Mouse (Mus musculus): ENCODE measurements around the gene Rasal2. TPM values are rescaled to one million over a fixed set of nuclear protein-coding genes. Genes with fewer than 3 reads are reported as not detected.

Gene Rasal2
- 1.4 and 1.6 TPM in 2 replicates for polyA plus RNA-seq (2012; rRNA removed)

DNA sequence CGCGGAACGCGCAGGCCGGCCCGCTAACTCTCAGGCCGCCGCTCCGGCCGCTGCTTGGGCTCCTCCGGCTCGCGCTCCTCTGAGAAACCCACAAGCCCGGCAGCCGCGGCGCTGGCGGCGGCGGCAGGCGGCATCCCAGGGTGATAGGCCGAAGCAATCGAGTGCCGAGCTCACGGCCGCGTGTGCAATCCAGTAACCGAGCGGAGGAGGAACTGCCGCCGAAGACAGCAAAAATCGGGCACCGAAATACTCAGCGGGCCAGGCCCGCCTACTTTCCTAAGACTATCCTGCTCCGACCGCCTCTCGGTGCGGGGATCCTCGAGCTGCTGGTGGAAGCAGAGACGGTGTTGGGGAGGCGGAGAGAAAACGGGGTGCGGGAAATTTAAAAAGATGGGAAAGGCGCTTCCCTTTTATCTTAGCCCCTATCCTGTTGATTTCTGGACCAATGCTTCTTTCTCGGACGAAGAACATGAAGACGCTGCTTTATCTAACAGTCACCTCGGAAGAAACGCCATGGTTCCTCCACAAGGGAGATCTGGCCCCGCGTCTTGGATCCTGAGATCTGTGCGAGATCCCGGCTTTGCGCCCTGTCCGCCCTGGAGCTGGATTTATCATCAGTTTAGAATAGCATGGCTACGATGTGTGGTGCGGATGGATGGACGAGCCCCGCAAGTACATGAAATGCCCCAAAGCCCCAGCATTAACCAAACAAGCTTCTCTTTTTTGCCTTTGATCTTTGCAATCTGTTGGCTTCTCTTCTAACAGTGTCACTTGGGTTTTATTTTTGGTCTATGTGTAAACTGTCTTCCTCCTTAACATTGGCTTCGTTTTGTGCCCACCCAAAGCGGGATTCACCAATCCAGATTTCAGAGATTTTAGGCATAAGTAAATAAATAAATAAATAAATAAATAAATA lies at the start of gene Rasal2:
Gene Rasal2 (minus strand): TSS at position 142 of the 916 bp plus-strand sequence.

GRCm38 (mm10) chr1:157458421-157459208 lies 46.2 kb upstream of the Rasal2 start, which contains the start of gene Cryzl2:
Gene Cryzl2 (plus strand): TSS chr1:157458577.

DNA sequence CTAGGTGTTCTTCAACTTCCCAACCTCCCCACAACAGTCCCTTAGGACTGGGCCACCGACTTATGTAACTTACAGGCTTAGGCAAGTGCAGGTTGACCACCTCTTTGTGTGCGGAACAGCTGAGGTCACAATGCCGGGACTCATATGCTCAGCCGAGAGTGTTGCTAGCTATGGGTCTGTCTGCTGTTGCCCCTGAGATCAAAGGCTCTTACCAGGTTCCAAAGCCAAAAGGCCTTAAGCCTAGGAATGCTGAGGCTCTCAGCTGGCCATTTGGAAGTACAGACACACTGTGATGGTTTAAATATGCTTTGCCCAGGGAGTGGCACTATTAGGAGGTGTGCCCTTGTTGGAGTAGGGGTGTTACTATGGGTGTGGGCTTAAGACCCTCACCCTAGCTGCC lies 303.8 kb downstream of the Rasal2 start, which contains the start of gene Tex35:
Gene Tex35 (minus strand): TSS at position 101 of the 400 bp plus-strand sequence.

Other genes with a start within 250 kb of the Rasal2 start
- 15.1 and 16.8 TPM in 2 replicates for gene Cryzl2, start 46.0 kb upstream of the Rasal2 start, polyA plus RNA-seq (2012; rRNA removed)
- gene Sec16b, start 94.1 kb upstream of the Rasal2 start, polyA plus RNA-seq (2012; rRNA removed): 9.7 and 11.1 TPM in 2 replicates

Data from liver, embryonic 18 days (tissue).